Mouse (Mus musculus) C2C12 (cell line): ENCODE measurements around the gene Rbm20. TPM values are rescaled to one million over a fixed set of nuclear protein-coding genes. Genes with fewer than 3 reads are reported as not detected.

Experiments
- H3K27me3 ChIP-seq: one replicate; pipeline ENCODE4 v1.6.1; 2011; ENCODE audit not compliant: control insufficient read depth, insufficient read depth, insufficient read length
- H3K36me3 ChIP-seq: one replicate; pipeline ENCODE4 v1.6.1; 2011; ENCODE audit not compliant: control insufficient read depth, insufficient read depth
- H3K4me3 ChIP-seq: one replicate; pipeline ENCODE4 v1.5.1; 2011; ENCODE audit warnings: mild to moderate bottlenecking, control low read depth; ENCODE audit not compliant: poor library complexity, insufficient read depth, severe bottlenecking
- H3K79me2 ChIP-seq: one replicate; pipeline ENCODE4 v1.6.1; 2011; ENCODE audit not compliant: control insufficient read depth, insufficient read depth
- H3K79me3 ChIP-seq: one replicate; pipeline ENCODE4 v1.6.1; 2011; ENCODE audit warnings: low read depth, control low read depth
- H3ac ChIP-seq: one replicate; pipeline ENCODE3; 2011; ENCODE audit warnings: low read depth; ENCODE audit not compliant: control insufficient read depth, insufficient read length
- CEBPB ChIP-seq: IDR thresholded peaks from one replicate; pipeline ENCODE4 v1.6.1; 2011; ENCODE audit warnings: low read depth, mild to moderate bottlenecking, control low read depth, moderate library complexity
- CTCF ChIP-seq: IDR thresholded peaks from one replicate; pipeline ENCODE4 v1.5.1; 2011; ENCODE audit not compliant: control insufficient read depth, insufficient read depth, insufficient read length
- FOSL1 ChIP-seq: IDR thresholded peaks from one replicate; pipeline ENCODE4 v1.8.0; 2011; ENCODE audit warnings: mild to moderate bottlenecking, low read length; ENCODE audit not compliant: poor library complexity, insufficient read depth, severe bottlenecking
- MAX ChIP-seq: IDR thresholded peaks from one replicate; pipeline ENCODE4 v1.6.1; 2011; ENCODE audit warnings: mild to moderate bottlenecking, control low read depth
- MYOD1 ChIP-seq: IDR thresholded peaks from one replicate; pipeline ENCODE4 v1.6.1; 2011; ENCODE audit warnings: low read depth; ENCODE audit not compliant: control insufficient read depth, insufficient read length
- MYOG ChIP-seq: IDR thresholded peaks from one replicate; pipeline ENCODE4 v1.6.1; 2011; ENCODE audit not compliant: control insufficient read depth, insufficient read length; ENCODE audit errors: extremely low read depth
- USF1 ChIP-seq: IDR thresholded peaks from one replicate; pipeline ENCODE4 v1.6.1; 2011; ENCODE audit warnings: low read depth, mild to moderate bottlenecking, control low read depth, moderate library complexity
- polyA plus RNA-seq: library from polyadenylated mRNA; unstranded; fragments of >200 nt; fragmentation: generic; extraction: Trizol; gene quantifications from one replicate; pipeline ENCODE4 v1.2.1, GENCODE M21; 2012; ENCODE audit warnings: missing spikeins

Gene Rbm20
- polyA plus RNA-seq, 1 experiment = 23.1 TPM

DNA sequence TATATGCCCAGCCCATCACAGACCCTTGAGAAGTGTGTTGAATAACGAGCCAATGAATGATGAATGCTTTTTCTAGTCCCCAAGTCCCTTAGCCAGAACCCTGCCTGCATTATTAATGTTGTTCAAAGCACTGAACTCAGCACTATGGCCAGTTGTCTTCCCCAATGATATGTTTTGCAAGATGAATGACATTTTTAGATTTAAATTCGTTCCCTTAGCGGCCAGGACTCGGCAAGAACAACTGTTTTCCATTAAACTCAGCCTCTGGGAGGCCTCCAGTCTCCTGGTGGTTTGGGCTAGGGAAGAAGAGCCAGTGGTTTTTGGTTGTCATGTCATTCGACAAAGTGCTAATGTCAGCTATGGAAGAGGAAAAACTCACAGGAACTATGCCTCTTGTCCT lies 204.7 kb downstream of the Rbm20 start:
- H3K79me3 ChIP-seq = no peaks in the 10 kb centered on the region
- H3K27me3 ChIP-seq = no peaks in the 10 kb centered on the region
- no peaks in the 10 kb centered on the region for H3K36me3 ChIP-seq
- TF ChIP-seq CEBPB = no peak
- TF ChIP-seq MYOG = no peak
- TF ChIP-seq MAX = no peak
- TF ChIP-seq FOSL1 = no peak
- TF ChIP-seq USF1 = no peak
- TF ChIP-seq MYOD1 = no peak
- no peak for TF ChIP-seq CTCF
- H3K79me2 ChIP-seq = no peaks in the 10 kb centered on the region
- H3K4me3 ChIP-seq = no peak overlapping the region
- H3ac ChIP-seq = no peak overlapping the region

DNA sequence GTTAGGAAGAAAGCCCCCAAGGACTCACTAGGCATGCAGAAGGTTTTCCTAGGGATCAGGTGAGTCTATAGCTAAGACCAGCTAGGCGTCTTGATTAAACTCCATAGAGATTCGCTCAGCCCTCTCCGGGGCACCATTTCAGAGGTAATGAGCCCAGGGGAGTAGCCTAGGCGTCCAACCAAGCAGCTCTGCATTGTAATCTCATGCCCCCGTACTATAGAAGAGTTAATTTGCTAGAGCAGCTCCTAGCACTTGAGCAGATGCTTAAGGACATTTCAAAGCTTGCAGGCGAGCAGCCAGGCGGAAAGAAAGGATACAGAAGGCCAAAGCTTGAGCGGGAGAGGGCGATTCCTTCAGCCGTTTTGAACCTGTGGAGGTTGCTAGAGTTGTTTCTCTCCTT lies 208.3 kb downstream of the Rbm20 start:
- Histone ChIP-seq H3K27me3 (no peaks in the 10 kb centered on the region), H3K4me3 (no peak overlapping the region), H3K79me3 (no peaks in the 10 kb centered on the region), H3K79me2 (no peaks in the 10 kb centered on the region), H3ac (no peak overlapping the region), H3K36me3 (no peaks in the 10 kb centered on the region)
- TF ChIP-seq MYOD1 (no peak), MAX (no peak), MYOG (no peak), CEBPB (no peak), CTCF (no peak), USF1 (no peak), FOSL1 (no peak)

DNA sequence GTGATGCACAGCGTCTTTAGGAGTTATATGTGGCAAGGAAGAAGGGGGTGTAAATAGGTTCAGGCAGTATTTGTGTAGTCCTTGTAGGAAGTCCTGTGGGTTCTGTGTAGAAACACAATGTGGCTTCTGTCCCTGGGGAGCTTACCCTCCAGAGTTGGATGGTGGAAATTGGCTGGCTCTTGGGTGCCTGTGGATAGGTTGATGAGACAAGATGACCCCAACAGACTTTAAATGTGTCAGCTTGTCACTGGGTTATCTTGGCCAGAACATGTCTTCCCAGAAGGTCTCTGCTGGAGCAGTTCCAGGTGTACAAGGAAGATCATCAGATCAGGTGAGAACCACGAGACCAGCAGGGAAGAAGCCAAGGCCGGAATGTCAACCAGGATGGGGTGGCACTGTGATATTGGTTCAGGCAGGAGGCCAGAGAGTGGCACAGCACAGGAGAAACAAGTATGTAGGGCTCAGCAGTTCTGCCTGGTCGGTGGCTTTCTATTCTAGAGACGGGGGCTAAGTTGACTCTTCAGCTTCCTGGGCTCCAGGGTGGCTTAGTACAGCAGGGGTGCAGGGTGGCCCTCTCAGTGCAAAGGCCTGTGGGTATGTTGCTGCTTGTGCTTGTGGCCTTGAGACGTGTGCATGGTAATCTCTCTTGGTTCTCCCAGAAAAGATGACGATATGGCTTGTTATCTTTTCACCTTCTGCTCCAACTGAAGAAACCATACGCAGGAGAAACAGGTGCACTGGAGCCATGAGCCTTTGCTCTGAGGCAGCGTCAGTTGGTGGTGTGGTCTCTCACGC lies 209.7 kb downstream of the Rbm20 start:
- H3K36me3 ChIP-seq = no peaks in the 10 kb centered on the region
- no peaks in the 10 kb centered on the region for H3K79me3 ChIP-seq
- H3K79me2 ChIP-seq = no peaks in the 10 kb centered on the region
- TF ChIP-seq MYOD1 = no peak
- TF ChIP-seq USF1 = no peak
- no peak for TF ChIP-seq FOSL1
- TF ChIP-seq MYOG = no peak
- no peak for TF ChIP-seq CTCF
- TF ChIP-seq MAX = no peak
- TF ChIP-seq CEBPB = no peak
- H3K4me3 ChIP-seq = no peak overlapping the region
- H3K27me3 ChIP-seq = no peaks in the 10 kb centered on the region
- H3ac ChIP-seq = no peak overlapping the region

DNA sequence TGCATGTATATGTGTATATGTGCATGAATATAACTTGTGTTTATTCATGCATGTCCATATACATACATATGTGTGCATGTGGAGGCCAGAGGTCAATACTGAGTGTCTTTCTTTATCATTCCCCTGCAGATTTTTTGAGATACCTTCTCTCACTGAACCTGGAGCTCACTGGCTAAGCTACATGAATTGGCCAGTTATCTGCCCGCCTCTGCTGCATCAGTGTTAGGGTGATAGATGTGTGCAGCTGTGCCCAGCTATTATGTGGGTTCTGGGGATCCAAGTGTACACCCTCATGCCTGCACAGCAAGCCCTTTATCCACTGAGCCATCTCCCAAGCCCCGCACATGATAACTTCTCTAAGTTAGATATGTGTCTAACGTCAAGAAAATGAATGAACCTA lies 210.7 kb downstream of the Rbm20 start:
- Histone ChIP-seq H3K27me3 (no peaks in the 10 kb centered on the region), H3K79me2 (no peaks in the 10 kb centered on the region), H3K79me3 (no peaks in the 10 kb centered on the region), H3K4me3 (no peak overlapping the region), H3ac (no peak overlapping the region), H3K36me3 (no peaks in the 10 kb centered on the region)
- no peak for TF ChIP-seq FOSL1
- no peak for TF ChIP-seq CEBPB
- TF ChIP-seq MYOD1 = no peak
- TF ChIP-seq MAX = no peak
- no peak for TF ChIP-seq USF1

DNA sequence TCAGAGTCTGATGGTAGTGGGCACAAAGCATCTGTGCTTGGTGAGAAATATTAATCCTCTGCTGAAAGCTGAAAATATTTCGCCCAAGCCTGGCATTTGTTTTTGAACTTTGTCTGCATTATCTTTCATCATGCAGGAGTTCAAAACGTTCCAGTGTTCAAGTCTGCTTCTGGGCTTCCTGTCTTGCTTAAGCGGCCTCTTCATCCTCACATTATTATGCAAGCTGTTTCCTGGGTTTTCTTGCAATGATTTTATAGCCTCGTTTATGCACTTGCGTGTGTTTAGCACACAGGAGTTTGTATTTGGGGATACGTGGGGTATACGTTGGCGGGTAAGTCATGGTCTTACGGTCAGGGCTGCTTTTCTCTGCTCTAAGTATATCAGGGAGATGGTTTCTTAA lies 211.2 kb downstream of the Rbm20 start:
- Histone ChIP-seq H3K79me3 (no peaks in the 10 kb centered on the region), H3K79me2 (no peaks in the 10 kb centered on the region), H3K36me3 (no peaks in the 10 kb centered on the region), H3K4me3 (no peak overlapping the region), H3K27me3 (no peaks in the 10 kb centered on the region), H3ac (no peak overlapping the region)
- TF ChIP-seq MYOD1 = no peak
- no peak for TF ChIP-seq CTCF
- TF ChIP-seq USF1 = no peak
- TF ChIP-seq MYOG = no peak
- TF ChIP-seq FOSL1 = no peak
- no peak for TF ChIP-seq MAX
- no peak for TF ChIP-seq CEBPB

DNA sequence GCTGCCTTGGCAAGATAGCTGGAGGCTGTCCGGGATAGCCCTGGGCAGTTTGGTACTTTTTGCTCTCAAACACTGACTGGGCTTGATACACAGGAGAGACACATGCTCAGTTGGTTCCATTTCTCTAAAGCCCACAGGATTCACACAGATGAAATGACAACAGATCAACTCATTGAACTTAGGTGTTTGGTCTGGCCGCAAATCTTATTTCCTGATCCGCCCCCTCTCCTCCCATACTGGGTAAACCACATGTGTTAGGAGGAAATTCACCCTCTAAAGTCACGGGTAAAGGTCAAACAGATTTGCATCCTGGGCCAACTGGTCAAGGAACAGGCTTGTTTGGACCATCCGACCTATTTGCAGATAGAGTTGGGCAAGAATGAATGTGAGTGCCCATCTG lies 212.4 kb downstream of the Rbm20 start:
- no peaks in the 10 kb centered on the region for H3K79me3 ChIP-seq
- TF ChIP-seq FOSL1 = no peak
- TF ChIP-seq MAX = no peak
- TF ChIP-seq MYOD1 = peak; percentile 4
- TF ChIP-seq USF1 = no peak
- no peak for TF ChIP-seq MYOG
- no peak for TF ChIP-seq CTCF
- TF ChIP-seq CEBPB = no peak
- H3K36me3 ChIP-seq = no peaks in the 10 kb centered on the region
- H3K27me3 ChIP-seq = no peaks in the 10 kb centered on the region
- no peaks in the 10 kb centered on the region for H3K79me2 ChIP-seq
- H3K4me3 ChIP-seq = no peak overlapping the region
- no peak overlapping the region for H3ac ChIP-seq
